Mouse (Mus musculus): ENCODE measurements around the gene Ankrd33b.

Ankrd33b gene

GRCm38 (mm10) chr15:31265845-31266244, 101.7 kb downstream of the Ankrd33b start:
- no peak for DNase-seq (ENCODE audit: low read depth, low spot score)

GRCm38 (mm10) chr15:31265404-31265803, 102.1 kb downstream of the Ankrd33b start:
- no peak for DNase-seq (ENCODE audit: low read depth, low spot score)

GRCm38 (mm10) chr15:31264827-31265226, 102.7 kb downstream of the Ankrd33b start:
- peak; percentile 56 for DNase-seq (ENCODE audit: low read depth, low spot score)

- no peak for DNase-seq (ENCODE audit: low read depth, low spot score)
Observed at GRCm38 (mm10) chr15:31262361-31262760, 105.2 kb downstream of the Ankrd33b start.

- DNase-seq (ENCODE audit: low read depth, low spot score) = no peak
Observed at GRCm38 (mm10) chr15:31261094-31261493, 106.4 kb downstream of the Ankrd33b start.

GRCm38 (mm10) chr15:31258693-31259439, 108.7 kb downstream of the Ankrd33b start:
- no peak for DNase-seq (ENCODE audit: low read depth, low spot score)

GRCm38 (mm10) chr15:31258029-31258692, 109.4 kb downstream of the Ankrd33b start:
- no peak for DNase-seq (ENCODE audit: low read depth, low spot score)

GRCm38 (mm10) chr15:31257329-31257728, 110.2 kb downstream of the Ankrd33b start:
- peak; percentile 12 for DNase-seq (ENCODE audit: low read depth, low spot score)

GRCm38 (mm10) chr15:31255762-31256161, 111.8 kb downstream of the Ankrd33b start:
- DNase-seq (ENCODE audit: low read depth, low spot score) = no peak

- no peak for DNase-seq (ENCODE audit: low read depth, low spot score)
Observed at GRCm38 (mm10) chr15:31254939-31255535, 112.5 kb downstream of the Ankrd33b start.

- DNase-seq (ENCODE audit: low read depth, low spot score) = no peak
Observed at GRCm38 (mm10) chr15:31253963-31254362, 113.6 kb downstream of the Ankrd33b start.

GRCm38 (mm10) chr15:31253380-31253779, 114.1 kb downstream of the Ankrd33b start:
- no peak for DNase-seq (ENCODE audit: low read depth, low spot score)

- DNase-seq (ENCODE audit: low read depth, low spot score) = no peak
Observed at GRCm38 (mm10) chr15:31252590-31253311, 114.8 kb downstream of the Ankrd33b start.

- DNase-seq (ENCODE audit: low read depth, low spot score) = no peak
Observed at GRCm38 (mm10) chr15:31251189-31251588, 116.3 kb downstream of the Ankrd33b start.

- no peak for DNase-seq (ENCODE audit: low read depth, low spot score)
Observed at GRCm38 (mm10) chr15:31250676-31251075, 116.8 kb downstream of the Ankrd33b start.

- DNase-seq (ENCODE audit: low read depth, low spot score) = peak; percentile 15
Observed at GRCm38 (mm10) chr15:31250027-31250426, 117.5 kb downstream of the Ankrd33b start.

GRCm38 (mm10) chr15:31248882-31249281, 118.6 kb downstream of the Ankrd33b start:
- no peak for DNase-seq (ENCODE audit: low read depth, low spot score)

GRCm38 (mm10) chr15:31247035-31247434, 120.5 kb downstream of the Ankrd33b start:
- DNase-seq (ENCODE audit: low read depth, low spot score) = no peak

- no peak for DNase-seq (ENCODE audit: low read depth, low spot score)
Observed at GRCm38 (mm10) chr15:31245934-31246333, 121.6 kb downstream of the Ankrd33b start.

GRCm38 (mm10) chr15:31244696-31245445, 122.7 kb downstream of the Ankrd33b start:
- DNase-seq (ENCODE audit: low read depth, low spot score) = no peak

- DNase-seq (ENCODE audit: low read depth, low spot score) = no peak
Observed at GRCm38 (mm10) chr15:31243260-31243659, 124.3 kb downstream of the Ankrd33b start.
